Mouse (Mus musculus) lung, embryonic 16.5 days (tissue): ENCODE measurements around the gene Tma7. TPM values are rescaled to one million over a fixed set of nuclear protein-coding genes. Genes with fewer than 3 reads are reported as not detected.

ENCODE experiments used
- ATAC-seq: fragments of 200-750 bp; cut with Nextera tagmentation; 2 replicates; pipeline ENCODE4 v1.8.0; 2017; ENCODE audit warnings: low read depth, mild to moderate bottlenecking, moderate library complexity
- H3K27ac ChIP-seq: fragments of 300-500 bp; sonication (generic); 2 replicates; pipeline ENCODE4 v1.5.1; 2014; ENCODE audit warnings: mild to moderate bottlenecking, control low read depth, low read length
- H3K27me3 ChIP-seq: fragments of 300-500 bp; sonication (generic); 2 replicates; pipeline ENCODE4 v1.6.1; 2014; ENCODE audit warnings: low read depth, low read length, mixed read lengths; ENCODE audit not compliant: control insufficient read depth, insufficient read depth
- H3K36me3 ChIP-seq: fragments of 300-500 bp; sonication (generic); 2 replicates; pipeline ENCODE4 v1.6.1; 2014; ENCODE audit warnings: low read length; ENCODE audit not compliant: control insufficient read depth, insufficient read depth
- H3K4me1 ChIP-seq: fragments of 300-500 bp; sonication (generic); replicated peaks from 2 replicates; pipeline ENCODE4 v1.6.1; 2014; ENCODE audit warnings: low read length, mixed read lengths; ENCODE audit not compliant: control insufficient read depth, insufficient read depth
- H3K4me2 ChIP-seq: fragments of 300-500 bp; sonication (generic); 2 replicates; pipeline ENCODE4 v1.6.1; 2014; ENCODE audit warnings: low read depth, low read length, control low read depth
- H3K4me3 ChIP-seq: fragments of 300-500 bp; sonication (generic); 2 replicates; pipeline ENCODE4 v1.5.1; 2014; ENCODE audit warnings: mild to moderate bottlenecking, low read length, control low read depth
- H3K9ac ChIP-seq: fragments of 300-500 bp; sonication (generic); 2 replicates; pipeline ENCODE4 v1.6.1; 2014; ENCODE audit warnings: low read length, control low read depth
- H3K9me3 ChIP-seq: fragments of 300-500 bp; sonication (generic); 2 replicates; pipeline ENCODE4 v1.6.1; 2016; ENCODE audit warnings: low read length; ENCODE audit not compliant: control insufficient read depth
- WGBS: fragments of 180-500 bp; shearing (Covaris S2); extraction: QIAGEN DNeasy Blood & Tissue Kit; methylation state at CpG from one replicate; pipeline ENCODE4 v1.1.7; 2014; 5-methylcytosine and 5-hydroxymethylcytosine counted together
- polyA plus RNA-seq: library from polyadenylated mRNA; unstranded; fragments of >200 nt; fragmentation: Nextera tagmentation; extraction: Ambion mirVana; gene quantifications from 2 replicates; pipeline ENCODE4 v1.2.1, GENCODE M21; 2015

Tma7 gene
- polyA plus RNA-seq, 1 experiment from 2014 or later, result 545 TPM

GRCm38 (mm10) chr9:109054712-109055111 lies 27.7 kb downstream of the Tma7 start:
- Histone ChIP-seq H3K27me3 (no peaks in the 10 kb centered on the region), H3K4me2 (peak overlapping the region; percentile 44), H3K36me3 (peaks cover 24% of the 10 kb centered on the region), H3K27ac (peak overlapping the region; percentile 62), H3K9ac (peak overlapping the region; percentile 51), H3K9me3 (no peaks in the 10 kb centered on the region), H3K4me3 (peak overlapping the region; percentile 38), H3K4me1 (peaks cover 14% of the 10 kb centered on the region)
- 6% methylated on average over 7 of the region's 7 CpGs for WGBS
- ATAC-seq, result peak; percentile 75

DNA sequence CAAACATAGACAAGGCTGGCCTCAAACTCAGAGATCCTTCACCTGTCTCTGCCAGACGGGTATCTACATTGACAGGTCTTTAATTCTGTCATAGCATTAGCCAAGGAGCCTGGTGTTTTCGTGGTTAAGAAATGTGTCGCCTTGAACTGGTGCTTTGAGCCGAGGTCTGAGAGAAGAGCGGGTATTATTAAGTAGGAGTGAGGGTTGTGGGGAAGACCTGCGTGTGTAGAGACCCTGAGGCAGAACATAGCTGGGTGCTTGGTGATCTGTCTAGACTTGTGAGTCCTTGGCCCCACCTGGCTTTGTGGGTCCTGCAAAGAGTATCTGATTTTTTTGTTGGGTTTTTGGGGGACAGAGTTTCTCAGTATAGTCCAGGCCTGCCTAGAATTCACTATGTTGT lies 28.5 kb downstream of the Tma7 start:
- Histone ChIP-seq H3K27me3 (no peaks in the 10 kb centered on the region), H3K4me2 (no peak overlapping the region), H3K4me3 (no peak overlapping the region), H3K36me3 (peaks cover 24% of the 10 kb centered on the region), H3K9ac (no peak overlapping the region), H3K27ac (no peak overlapping the region), H3K4me1 (peaks cover 12% of the 10 kb centered on the region), H3K9me3 (no peaks in the 10 kb centered on the region)
- ATAC-seq, result no peak
- 68% methylated on average over 6 of the region's 6 CpGs for WGBS

GRCm38 (mm10) chr9:109053366-109053765 lies 29.0 kb downstream of the Tma7 start:
- no peak for ATAC-seq
- Histone ChIP-seq H3K4me2 (no peak overlapping the region), H3K4me1 (peaks cover 9% of the 10 kb centered on the region), H3K27ac (no peak overlapping the region), H3K36me3 (peaks cover 22% of the 10 kb centered on the region), H3K9me3 (no peaks in the 10 kb centered on the region), H3K27me3 (no peaks in the 10 kb centered on the region), H3K4me3 (no peak overlapping the region), H3K9ac (no peak overlapping the region)
- WGBS, result 85% methylated on average over 3 of the region's 3 CpGs

- 85% methylated on average over 9 of the region's 9 CpGs for WGBS
- Histone ChIP-seq H3K4me1 (peaks cover 9% of the 10 kb centered on the region), H3K9me3 (no peaks in the 10 kb centered on the region), H3K4me3 (no peak overlapping the region), H3K36me3 (peaks cover 16% of the 10 kb centered on the region), H3K27me3 (no peaks in the 10 kb centered on the region), H3K9ac (no peak overlapping the region), H3K27ac (no peak overlapping the region), H3K4me2 (no peak overlapping the region)
- ATAC-seq, result no peak
These were observed 29.7 kb downstream of the Tma7 start for GRCm38 (mm10) chr9:109052490-109053260.

DNA sequence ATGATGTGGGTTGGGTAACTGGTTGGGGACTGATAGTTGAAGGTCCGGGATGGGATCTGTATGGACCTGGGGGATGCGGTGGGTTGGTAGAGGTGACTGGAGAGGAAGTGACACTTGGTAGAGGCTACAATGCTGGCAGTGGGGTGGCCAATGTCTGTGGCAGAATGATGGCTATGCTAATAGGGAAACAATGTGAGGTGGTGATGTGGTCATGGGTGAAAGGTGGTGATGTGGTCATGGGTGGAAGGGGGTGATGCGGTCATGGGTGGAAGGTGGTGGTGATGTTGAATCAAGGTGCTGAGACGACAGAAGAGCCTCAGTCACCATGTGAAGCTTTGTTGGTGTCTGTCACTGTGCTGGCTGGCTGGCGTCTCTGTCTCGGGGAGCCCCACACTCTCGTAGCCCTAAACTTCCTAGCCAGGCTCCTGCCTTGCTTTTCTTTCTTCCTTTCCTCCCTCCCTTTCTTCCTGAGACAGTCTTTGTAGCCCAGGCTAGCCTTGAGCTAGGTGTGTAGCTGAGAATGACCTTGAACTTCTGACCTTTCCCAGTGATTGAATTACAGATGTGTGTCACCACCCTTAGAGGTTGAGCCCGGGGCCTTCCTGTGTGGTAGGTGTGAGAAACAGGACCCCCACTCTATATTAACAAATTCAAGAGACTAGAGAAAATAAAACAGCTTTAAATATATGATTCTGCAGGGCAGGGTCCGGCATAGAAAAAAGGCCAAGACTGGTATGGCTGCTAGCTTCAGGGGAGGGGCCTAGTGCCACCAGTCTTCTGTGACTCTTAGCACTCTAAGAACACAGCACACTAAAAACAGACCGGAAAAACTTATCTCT lies 30.5 kb downstream of the Tma7 start:
- Histone ChIP-seq H3K36me3 (peaks cover 9% of the 10 kb centered on the region), H3K27ac (no peak overlapping the region), H3K9me3 (no peaks in the 10 kb centered on the region), H3K4me1 (peaks cover 9% of the 10 kb centered on the region), H3K27me3 (no peaks in the 10 kb centered on the region), H3K9ac (no peak overlapping the region), H3K4me3 (no peak overlapping the region), H3K4me2 (no peak overlapping the region)
- WGBS, result 81% methylated on average over 10 of the region's 10 CpGs
- no peak for ATAC-seq

- no peak overlapping the region for H3K4me3 ChIP-seq
- H3K4me2 ChIP-seq, result no peak overlapping the region
- H3K4me1 ChIP-seq, result peaks cover 9% of the 10 kb centered on the region
- no peak overlapping the region for H3K27ac ChIP-seq
- no peaks in the 10 kb centered on the region for H3K27me3 ChIP-seq
- H3K36me3 ChIP-seq, result peaks cover 3% of the 10 kb centered on the region; the same call in 1 of the 2 replicates
- 85% methylated on average over 13 of the region's 13 CpGs for WGBS
- H3K9me3 ChIP-seq, result no peaks in the 10 kb centered on the region
- no peak for ATAC-seq
- H3K9ac ChIP-seq, result no peak overlapping the region
These were observed 31.3 kb downstream of the Tma7 start for GRCm38 (mm10) chr9:109051011-109051501.

DNA sequence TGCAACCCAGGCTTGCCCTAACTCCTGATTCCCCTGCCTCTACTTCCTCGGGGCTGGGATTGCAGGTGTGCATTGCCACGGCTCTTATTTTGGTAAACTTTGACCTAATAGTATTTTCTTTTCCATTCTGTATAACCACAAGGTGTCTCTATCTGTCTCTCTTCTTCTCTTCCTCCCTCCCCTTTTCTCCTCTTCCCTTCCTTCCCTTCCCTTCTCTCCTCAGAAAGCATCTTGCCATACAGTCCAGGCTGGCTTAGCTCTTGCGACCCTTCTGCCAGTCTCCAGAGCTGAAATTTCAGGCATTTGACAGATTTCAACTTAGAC lies 31.8 kb downstream of the Tma7 start:
- Histone ChIP-seq H3K4me3 (no peak overlapping the region), H3K36me3 (peaks cover 3% of the 10 kb centered on the region; the same call in 1 of the 2 replicates), H3K27ac (no peak overlapping the region), H3K9ac (no peak overlapping the region), H3K27me3 (no peaks in the 10 kb centered on the region), H3K9me3 (no peaks in the 10 kb centered on the region), H3K4me2 (no peak overlapping the region), H3K4me1 (peaks cover 9% of the 10 kb centered on the region)
- ATAC-seq, result no peak
- 66% methylated on average over 3 of the region's 3 CpGs for WGBS

DNA sequence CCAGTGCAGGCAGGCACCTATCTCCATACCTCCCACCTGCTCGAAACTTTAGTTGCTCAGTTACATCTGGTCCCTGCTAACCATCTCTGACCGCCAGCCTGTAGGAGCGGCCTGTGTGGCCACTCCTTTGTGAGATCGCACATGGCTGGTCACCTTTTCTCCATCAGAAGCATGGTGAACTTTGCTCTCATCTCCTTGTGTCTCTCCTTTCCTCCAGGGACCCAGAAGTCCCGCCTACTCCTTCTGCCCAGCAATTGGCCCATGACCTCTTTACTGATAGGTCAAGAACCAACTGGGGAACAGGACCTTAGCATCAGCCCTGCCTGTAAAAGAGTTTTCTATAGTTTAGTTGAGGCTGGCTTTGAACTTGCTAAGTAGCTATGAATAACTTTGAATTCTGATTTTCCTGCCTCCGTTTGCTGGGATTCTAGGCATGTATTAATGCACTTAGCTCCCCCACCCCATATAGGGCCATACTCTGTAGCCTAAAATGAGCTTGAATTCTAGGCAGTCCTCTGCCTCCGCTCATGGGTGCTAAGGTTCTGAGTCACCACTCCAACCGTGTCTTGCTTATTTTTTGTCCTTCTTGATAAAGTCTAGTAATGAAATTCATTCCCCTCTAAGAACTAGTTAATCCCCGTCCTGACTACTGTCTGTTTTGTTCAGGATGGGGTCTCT lies 32.3 kb downstream of the Tma7 start:
- 84% methylated on average over 9 of the region's 9 CpGs for WGBS
- no peak for ATAC-seq
- Histone ChIP-seq H3K9me3 (no peaks in the 10 kb centered on the region), H3K4me3 (no peak overlapping the region), H3K4me2 (no peak overlapping the region), H3K9ac (no peak overlapping the region), H3K27me3 (no peaks in the 10 kb centered on the region), H3K27ac (no peak overlapping the region), H3K36me3 (peaks cover 3% of the 10 kb centered on the region; the same call in 1 of the 2 replicates), H3K4me1 (peaks cover 6% of the 10 kb centered on the region)

DNA sequence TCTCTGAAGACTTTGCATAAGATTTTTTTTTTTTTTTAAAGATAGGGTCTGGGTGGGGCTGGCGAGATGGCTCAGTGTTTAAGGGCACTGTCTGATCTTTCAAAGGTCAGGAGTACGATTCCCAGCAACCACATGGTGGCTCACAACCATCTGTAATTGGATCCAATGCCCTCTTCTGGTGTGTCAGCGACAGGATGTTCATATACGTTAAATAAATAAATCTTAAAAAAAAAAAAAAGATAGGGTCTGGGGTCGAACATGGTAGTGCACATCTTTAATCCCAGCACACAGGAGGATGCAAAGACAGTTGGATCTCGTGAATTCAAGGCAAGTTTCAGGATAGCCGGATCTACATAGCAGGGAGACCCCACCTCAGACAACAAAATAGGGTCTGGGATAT lies 33.1 kb downstream of the Tma7 start:
- ATAC-seq, result no peak
- Histone ChIP-seq H3K27ac (no peak overlapping the region), H3K9me3 (no peaks in the 10 kb centered on the region), H3K9ac (no peak overlapping the region), H3K4me2 (no peak overlapping the region), H3K36me3 (peaks cover 3% of the 10 kb centered on the region; the same call in 1 of the 2 replicates), H3K27me3 (no peaks in the 10 kb centered on the region), H3K4me3 (no peak overlapping the region), H3K4me1 (peaks cover under 1% of the 10 kb centered on the region)
- WGBS, result 63% methylated on average over 7 of the region's 7 CpGs
